8 mouse cellular contexts compared by ENCODE assay signal in the genomic region with DNA sequence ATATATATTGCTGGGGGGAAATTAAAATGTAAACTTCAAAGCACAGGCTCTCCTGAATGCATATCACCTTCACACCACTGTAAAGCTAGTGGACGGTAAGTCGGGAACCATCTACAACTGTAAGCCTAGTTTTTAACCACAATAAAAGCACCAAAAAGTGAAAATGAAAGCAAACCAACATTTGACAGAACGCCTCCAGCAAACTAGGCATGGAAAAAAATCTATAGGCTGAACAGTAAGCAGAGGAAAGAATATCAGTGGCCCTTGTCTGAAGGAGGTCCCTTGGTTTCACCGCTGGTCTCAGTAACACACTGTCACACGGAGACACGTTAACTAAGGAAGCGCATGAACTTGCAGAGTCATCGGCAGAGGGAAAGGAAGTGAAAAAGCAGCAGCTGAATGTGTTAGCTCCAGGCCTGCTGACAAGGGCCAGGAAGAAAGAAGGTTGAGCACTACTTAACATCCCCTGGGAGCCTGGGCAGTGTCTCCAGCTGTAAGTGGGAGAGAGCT. TPM values are rescaled to one million over a fixed set of nuclear protein-coding genes. Genes with fewer than 3 reads are reported as not detected.
A peak's percentile ranks its signal among the peaks of the same experiment; 100 is the strongest.
DNase-seq lines count a peak whose midpoint lies in the region; ATAC-seq and TF ChIP-seq lines count a peak whose summit lies in the region.

No protein-coding gene starts in this region.

- intact Hi-C loops in left cerebral cortex, postnatal 14 days (cut with DNase I), result no loop called here

- H3K4me3 ChIP-seq in G1E (ENCODE audit: low read depth, low read length), result peak overlapping the region; percentile 58
- H3K4me3 ChIP-seq in brown adipose tissue, adult 24 weeks (ENCODE audit: insufficient read depth, low read depth, low read length), result peak overlapping the region; percentile 62
- peak overlapping the region; percentile 50 for H3K4me3 ChIP-seq in small intestine, adult 2 months (ENCODE audit: low read depth, low read length)
- H3K4me3 ChIP-seq in forebrain, embryonic 13.5 days, result no peak overlapping the region

- peak overlapping the region; percentile 73 for H3K27ac ChIP-seq in brown adipose tissue, adult 24 weeks (replicated peaks; ENCODE audit: low read depth, low read length)
- peak overlapping the region; percentile 64 for H3K27ac ChIP-seq in small intestine, adult 2 months (ENCODE audit: insufficient read depth, low read depth, low read length)
- no peak overlapping the region for H3K27ac ChIP-seq in forebrain, embryonic 13.5 days

- peak; percentile 95 for ATAC-seq in G1E (ENCODE audit: extremely low read depth, insufficient number of reproducible peaks, low FRiP score, poor library complexity, severe bottlenecking)
- ATAC-seq in hematopoietic stem cell, adult 5-6 weeks (replicated peaks in 1 of 2; ENCODE audit: insufficient read depth in 1 of 2, low FRiP score in 2 of 2, low TSS enrichment in 1 of 2, low read depth in 1 of 2, poor library complexity in 2 of 2, severe bottlenecking in 2 of 2), result peak; percentile 88 to 91
- ATAC-seq in forebrain, embryonic 13.5 days, result no peak

- H3K9ac ChIP-seq in forebrain, embryonic 13.5 days, result no peak overlapping the region

- no peaks in the 10 kb centered on the region for H3K9me3 ChIP-seq in G1E (replicated peaks)
- peaks cover 4% of the 10 kb centered on the region; the same call in 1 of the 2 replicates for H3K9me3 ChIP-seq in forebrain, embryonic 13.5 days (replicated peaks)

- TF ChIP-seq CTCF in G1E (IDR thresholded peaks at IDR 0.05; ENCODE audit: low read depth, low read length), result no peak
- no peak for TF ChIP-seq CTCF in small intestine, adult 2 months (IDR thresholded peaks at IDR 0.05; ENCODE audit: extremely low read depth, insufficient read length, insufficient replicate concordance, low read depth, low read length)

- peak; percentile 46 for DNase-seq in G1E (ENCODE audit: low spot score)
- DNase-seq in left cerebral cortex, adult 8-10 months (ENCODE audit: low spot score in 2 of 2), result no peak
- no peak for DNase-seq in yolk sac, embryonic 10.5 days (ENCODE audit: low spot score)
- DNase-seq in left cerebral cortex, postnatal 14 days (ENCODE audit: low spot score in 2 of 2), result no peak

- TF ChIP-seq POLR2A in small intestine, adult 2 months (IDR thresholded peaks at IDR 0.05; ENCODE audit: low read depth, low read length), result no peak

- H3K36me3 ChIP-seq in G1E (replicated peaks), result no peaks in the 10 kb centered on the region
- no peaks in the 10 kb centered on the region for H3K36me3 ChIP-seq in small intestine, adult 2 months (ENCODE audit: control insufficient read depth, insufficient read depth, low read length)
- no peaks in the 10 kb centered on the region for H3K36me3 ChIP-seq in forebrain, embryonic 13.5 days (ENCODE audit: poor library complexity, severe bottlenecking)

- H3K4me1 ChIP-seq in G1E (ENCODE audit: insufficient read depth, low read depth, low read length), result peaks cover 28% of the 10 kb centered on the region
- H3K4me1 ChIP-seq in brown adipose tissue, adult 24 weeks (ENCODE audit: control insufficient read depth, insufficient read depth, insufficient read length, low read length), result no peaks in the 10 kb centered on the region
- H3K4me1 ChIP-seq in small intestine, adult 2 months (ENCODE audit: control insufficient read depth, insufficient read depth, insufficient read length, low read length), result peaks cover 3% of the 10 kb centered on the region; the same call in 1 of the 2 replicates
- no peaks in the 10 kb centered on the region for H3K4me1 ChIP-seq in forebrain, embryonic 13.5 days

- H3K4me2 ChIP-seq in forebrain, embryonic 13.5 days, result no peak overlapping the region

- H3K27me3 ChIP-seq in G1E (ENCODE audit: insufficient read depth, low read length), result peaks cover 17% of the 10 kb centered on the region
- H3K27me3 ChIP-seq in small intestine, adult 2 months (ENCODE audit: control insufficient read depth, insufficient read depth, low read length), result no peaks in the 10 kb centered on the region
- H3K27me3 ChIP-seq in forebrain, embryonic 13.5 days, result 0 out of 2 replicates have a peak, but pooled peaks cover 3% of the 10 kb centered on the region

- WGBS in small intestine, adult 2 months, result 42% methylated on average over 8 of the region's 8 CpGs
- 92% methylated on average over 8 of the region's 8 CpGs for WGBS in forebrain, embryonic 13.5 days

RNA-seq across cellular contexts. Expression of a gene that starts 17.2 kb away (rescaled TPM):
- 0.53 and 3.5 TPM in 2 replicates for total RNA-seq in G1E (2014; fragmentation: Nextera tagmentation)
- total RNA-seq in G1E (2017), result 0.17 and 0.44 TPM in 2 replicates
- 0.29 and 0.30 TPM in 2 replicates for polyA plus RNA-seq in G1E (2012)
- polyA plus RNA-seq in brown adipose tissue, adult 24 weeks (2012; ENCODE audit: insufficient read depth, insufficient read length, missing spikeins), result 0.58 and 0.91 TPM in 2 replicates
- total RNA-seq in hematopoietic stem cell, adult 5-6 weeks (2017), result 0.31 TPM in 1 of 2 replicates, not detected in the other
- polyA plus RNA-seq in small intestine, adult 2 months (2012; rRNA removed), result not detected in 2 replicates
- under 1 TPM; 0.37 to 0.74 (median 0.52) TPM for total RNA-seq in left cerebral cortex, adult 8-10 months (2022)
- polyA plus RNA-seq in forebrain, embryonic 13.5 days (2015; fragmentation: Nextera tagmentation; extraction: Ambion mirVana), result 0.18 and 0.42 TPM in 2 replicates
- total RNA-seq in left cerebral cortex, postnatal 14 days (2021), result under 1 TPM in 1 of 2 experiments, not detected in 1; 0.17 TPM

RNA-seq across cellular contexts. Expression of a gene that starts 17.2 kb away (rescaled TPM):
- total RNA-seq in G1E (2014; fragmentation: Nextera tagmentation) (22.3 and 25.1 TPM in 2 replicates), G1E (2017) (43.6 and 49.1 TPM in 2 replicates)
- polyA plus RNA-seq in G1E (2012), result 21.2 and 22.2 TPM in 2 replicates
- polyA plus RNA-seq in brown adipose tissue, adult 24 weeks (2012; ENCODE audit: insufficient read depth, insufficient read length, missing spikeins), result 7.2 and 9.5 TPM in 2 replicates
- total RNA-seq in hematopoietic stem cell, adult 5-6 weeks (2017), result 54.7 and 66.5 TPM in 2 replicates
- 1.6 and 2.8 TPM in 2 replicates for polyA plus RNA-seq in small intestine, adult 2 months (2012; rRNA removed)
- 10 to 100 TPM; 14.5 to 15.7 (median 14.8) TPM for total RNA-seq in left cerebral cortex, adult 8-10 months (2022)
- polyA plus RNA-seq in forebrain, embryonic 13.5 days (2015; fragmentation: Nextera tagmentation; extraction: Ambion mirVana), result 34.8 and 38.1 TPM in 2 replicates
- total RNA-seq in left cerebral cortex, postnatal 14 days (2021), result 10 to 100 TPM; 15.4 to 16.1 TPM

RNA-seq across cellular contexts. Expression of a gene that starts 34.0 kb away (rescaled TPM):
- total RNA-seq in G1E (2014; fragmentation: Nextera tagmentation), result 43.0 and 50.2 TPM in 2 replicates
- total RNA-seq in G1E (2017), result 33.1 and 34.6 TPM in 2 replicates
- polyA plus RNA-seq in G1E (2012), result 60.5 and 71.8 TPM in 2 replicates
- polyA plus RNA-seq in brown adipose tissue, adult 24 weeks (2012; ENCODE audit: insufficient read depth, insufficient read length, missing spikeins), result 3.7 and 5.2 TPM in 2 replicates
- total RNA-seq in hematopoietic stem cell, adult 5-6 weeks (2017), result 47.4 and 54.5 TPM in 2 replicates
- polyA plus RNA-seq in small intestine, adult 2 months (2012; rRNA removed), result 4.3 and 6.3 TPM in 2 replicates
- total RNA-seq in left cerebral cortex, adult 8-10 months (2022), result 10 to 100 TPM; 18.0 to 21.9 (median 20.9) TPM
- 31.4 and 35.9 TPM in 2 replicates for polyA plus RNA-seq in forebrain, embryonic 13.5 days (2015; fragmentation: Nextera tagmentation; extraction: Ambion mirVana)
- total RNA-seq in left cerebral cortex, postnatal 14 days (2021), result 10 to 100 TPM; 27.3 to 30.2 TPM
